Mouse (Mus musculus) left cerebral cortex, adult 18-20 months (tissue): ENCODE measurements around the gene Nuak1. TPM values are rescaled to one million over a fixed set of nuclear protein-coding genes. Genes with fewer than 3 reads are reported as not detected.

Experiments used
- DNase-seq, 2 experiments: peaks; one replicate each; pipeline ENCODE4 v3.0.0; 2021 to 2022; ENCODE audit warnings: low spot score in 2 of 2, mixed read lengths in 1 of 2
- total RNA-seq, 2 experiments: library from RNA; stranded (reverse); gene quantifications; 2 replicates each; pipeline ENCODE4 v1.2.3; 2021

Gene Nuak1
- total RNA-seq, 2 experiments from 2014 or later: 87.8 to 89.7 TPM

DNA sequence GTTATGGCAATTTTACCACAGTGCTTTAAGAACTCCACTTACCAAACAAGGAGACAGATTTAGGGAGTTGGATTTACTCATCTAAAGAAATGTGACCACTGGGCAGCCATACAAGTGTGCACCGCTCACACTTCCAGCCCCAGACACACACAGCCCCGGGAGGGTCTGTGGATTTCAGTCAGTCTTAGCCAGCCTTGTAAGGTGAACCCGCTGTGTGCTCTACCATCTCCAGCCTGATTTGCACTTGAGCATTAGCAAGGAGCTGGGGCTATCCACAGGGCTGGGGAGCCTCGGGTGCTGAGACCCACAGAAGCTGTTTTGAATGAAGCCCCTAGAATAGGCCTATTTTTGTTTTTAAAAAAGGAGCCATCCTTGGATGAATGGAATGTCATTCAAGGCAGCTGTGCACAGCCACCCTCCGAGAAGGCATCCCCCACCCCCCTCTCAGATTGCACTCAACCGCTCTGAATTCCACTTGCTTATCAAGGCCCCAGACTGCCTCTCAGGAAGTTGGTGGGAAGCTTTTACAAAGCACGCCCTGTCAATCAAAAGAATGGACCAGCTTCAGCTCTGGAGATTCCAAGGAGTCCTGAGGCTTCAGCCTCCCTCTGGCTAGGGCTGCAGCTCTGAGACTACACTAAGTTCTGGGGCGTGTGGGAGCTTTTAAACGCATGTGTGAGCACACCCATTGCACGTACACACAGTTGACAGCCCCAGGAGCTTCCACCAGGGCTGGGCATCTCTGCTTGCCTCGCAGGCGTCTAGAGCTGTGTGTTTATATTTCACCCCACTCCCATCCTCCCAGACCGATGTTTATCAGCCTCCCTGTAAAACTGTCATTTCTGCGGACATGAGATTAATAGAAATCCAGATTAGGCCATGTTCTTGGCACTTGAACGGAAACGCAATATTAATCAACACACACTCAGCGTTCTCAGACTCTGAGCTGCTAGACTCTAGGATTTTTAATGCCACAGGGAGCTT is 57.2 kb downstream of the Nuak1 start:
- no peak for DNase-seq

DNA sequence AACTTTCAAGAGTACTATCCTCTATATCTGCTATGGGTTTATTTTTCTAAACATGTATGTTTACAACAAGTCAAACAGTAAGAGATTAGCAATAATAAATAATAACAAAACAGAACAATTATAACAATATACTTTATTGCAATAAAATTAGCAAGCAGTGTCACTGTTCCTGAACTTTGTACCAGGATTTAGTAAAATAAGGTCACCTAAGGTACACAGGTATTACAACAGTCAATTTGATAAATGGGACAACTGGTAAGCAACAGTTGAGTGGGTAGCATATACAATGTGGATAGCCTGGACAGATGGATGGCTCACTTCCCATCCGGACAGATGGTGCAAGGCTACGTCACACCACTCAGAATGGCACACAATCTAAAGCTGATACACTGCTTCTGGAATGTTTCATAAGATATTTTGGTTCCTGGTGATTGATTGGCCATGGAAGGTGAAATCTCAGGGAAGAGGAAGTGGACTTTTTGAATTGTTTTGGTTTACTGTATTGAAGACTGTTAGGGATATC is 59.1 kb downstream of the Nuak1 start:
- peak in 1 of 2 experiments; percentile 54 for DNase-seq

DNA sequence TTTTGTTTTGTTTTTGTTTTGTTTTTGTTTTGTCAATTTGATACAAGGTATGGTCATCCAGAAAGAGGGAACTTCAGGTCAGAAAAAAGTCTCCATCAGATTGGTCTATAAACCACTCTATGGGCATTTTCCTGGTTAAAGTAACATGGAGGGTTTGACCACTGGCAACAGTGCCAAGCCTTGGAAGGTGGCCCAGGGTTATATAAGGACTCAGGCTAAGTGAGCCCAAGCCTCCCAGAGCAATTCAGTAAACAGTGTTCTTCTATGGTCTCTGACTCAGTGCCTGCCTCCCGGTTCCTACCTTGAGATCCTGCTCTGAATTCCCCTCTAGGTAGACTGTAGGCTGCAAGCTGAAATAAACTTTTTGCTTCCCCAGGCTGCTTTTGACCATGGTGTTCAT is 61.0 kb downstream of the Nuak1 start:
- no peak for DNase-seq

GRCm38 (mm10) chr10:84377956-84378355 is 62.4 kb downstream of the Nuak1 start:
- DNase-seq: no peak

DNA sequence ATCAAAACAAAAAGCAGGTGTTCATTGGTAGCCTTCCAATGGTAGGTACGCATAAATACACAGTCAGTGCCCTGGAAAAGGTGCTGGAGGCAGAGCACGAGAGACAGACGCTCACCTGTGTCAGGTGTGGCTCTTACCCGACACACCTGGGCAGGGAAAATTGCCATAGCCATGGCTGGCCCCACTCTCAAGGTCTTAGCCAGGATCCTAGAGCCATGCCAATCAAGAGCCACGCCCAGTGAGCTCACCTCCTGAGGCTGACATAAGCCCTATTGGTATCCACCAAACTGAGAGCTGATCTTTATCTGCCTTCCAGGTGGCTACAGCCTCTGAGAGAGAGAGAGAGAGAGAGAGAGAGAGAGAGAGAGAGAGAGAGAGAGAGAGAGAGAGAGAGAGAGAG is 64.1 kb downstream of the Nuak1 start:
- DNase-seq: no peak

GRCm38 (mm10) chr10:84374996-84375395 is 65.4 kb downstream of the Nuak1 start:
- DNase-seq: no peak

GRCm38 (mm10) chr10:84373476-84373875 is 66.9 kb downstream of the Nuak1 start:
- DNase-seq: no peak

DNA sequence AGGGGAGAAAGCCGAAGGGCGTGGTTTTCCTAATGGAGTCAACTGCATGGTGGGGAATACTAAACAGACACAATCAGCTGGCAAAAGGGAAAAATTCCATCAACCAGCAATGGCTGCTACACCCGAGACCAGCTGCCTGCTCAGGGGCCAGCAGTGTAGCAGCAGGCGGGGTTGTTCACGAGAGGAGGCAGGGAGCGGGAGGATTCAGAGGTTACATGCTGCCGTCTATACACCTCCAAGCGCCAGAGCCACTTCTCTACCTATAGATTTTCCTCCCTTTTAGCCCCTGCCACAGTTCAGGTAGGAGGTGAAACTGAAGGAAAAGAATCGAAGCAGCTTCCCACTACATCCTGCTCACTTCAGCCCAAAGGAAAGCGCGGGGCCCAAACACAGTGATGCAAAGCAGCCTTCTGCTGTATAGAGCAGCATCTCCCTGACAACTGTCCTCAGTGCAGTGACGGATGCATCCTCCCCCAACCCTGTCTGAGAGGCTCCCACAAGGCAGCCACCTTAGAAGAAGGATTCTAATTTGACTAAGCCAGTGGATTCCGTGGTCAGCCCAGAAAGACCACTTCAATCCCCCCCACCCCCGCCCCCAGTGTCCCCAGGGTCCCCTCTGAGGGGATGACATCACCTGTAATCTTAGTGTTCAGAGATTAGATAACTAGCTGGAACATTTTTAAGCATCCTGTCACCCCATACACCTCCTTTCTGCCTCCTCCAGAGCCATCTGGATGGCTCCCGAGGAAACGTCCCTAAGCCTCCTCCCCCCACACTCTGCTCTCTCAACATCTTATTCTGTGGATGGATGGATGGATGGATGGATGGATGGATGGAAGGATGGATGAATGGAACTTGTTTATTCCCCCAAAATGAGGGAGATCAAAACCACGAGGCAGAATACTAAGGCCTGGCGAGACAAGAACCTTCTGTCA is 68.0 kb downstream of the Nuak1 start:
- peak; percentile 68 to 82 for DNase-seq

DNA sequence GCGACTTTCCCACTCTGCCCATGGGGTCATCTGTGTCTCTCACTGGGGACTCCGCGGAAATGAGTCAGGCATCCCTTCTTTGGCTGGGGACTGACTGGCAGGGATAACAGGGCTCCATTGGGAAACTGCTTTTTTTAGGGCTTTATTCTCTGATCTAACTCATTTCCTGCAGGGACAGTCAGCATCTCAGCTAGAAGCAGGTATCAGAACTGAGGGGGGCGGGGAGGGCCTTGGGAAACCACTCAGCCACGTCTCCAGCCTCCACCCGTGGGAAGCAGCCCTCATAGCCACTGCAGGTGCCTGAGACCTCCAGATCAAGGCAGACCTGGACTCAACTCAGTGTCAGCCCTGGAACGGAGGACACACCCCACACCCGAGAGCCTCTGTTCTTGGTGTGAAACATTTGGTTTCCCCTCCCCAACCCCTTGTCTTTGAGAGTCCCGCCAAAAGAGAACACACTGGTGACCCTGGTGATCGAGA is 68.7 kb downstream of the Nuak1 start:
- DNase-seq: no peak

GRCm38 (mm10) chr10:84371230-84371629 is 69.2 kb downstream of the Nuak1 start:
- DNase-seq: no peak

- DNase-seq: no peak
These were observed 70.6 kb downstream of the Nuak1 start for GRCm38 (mm10) chr10:84369646-84370314.

DNA sequence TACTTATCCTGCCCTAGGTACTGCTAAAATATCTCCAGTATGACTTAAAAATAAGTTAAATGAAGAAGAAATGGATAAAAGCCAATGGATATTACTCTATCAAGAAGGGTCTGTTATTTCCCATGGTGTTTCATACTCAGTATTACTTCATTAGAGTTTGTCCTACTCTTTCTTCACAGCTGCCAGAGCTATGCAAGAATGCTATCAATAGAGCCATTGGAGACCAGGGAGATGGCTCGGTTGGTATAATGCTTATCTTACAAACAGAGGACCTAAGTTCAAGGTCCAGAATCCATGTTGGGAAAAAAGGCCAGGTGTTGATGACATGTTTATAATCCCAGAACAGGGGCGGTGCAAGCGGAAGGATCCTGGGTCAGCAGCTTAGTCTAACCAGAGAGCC is 72.2 kb downstream of the Nuak1 start:
- DNase-seq: no peak

DNA sequence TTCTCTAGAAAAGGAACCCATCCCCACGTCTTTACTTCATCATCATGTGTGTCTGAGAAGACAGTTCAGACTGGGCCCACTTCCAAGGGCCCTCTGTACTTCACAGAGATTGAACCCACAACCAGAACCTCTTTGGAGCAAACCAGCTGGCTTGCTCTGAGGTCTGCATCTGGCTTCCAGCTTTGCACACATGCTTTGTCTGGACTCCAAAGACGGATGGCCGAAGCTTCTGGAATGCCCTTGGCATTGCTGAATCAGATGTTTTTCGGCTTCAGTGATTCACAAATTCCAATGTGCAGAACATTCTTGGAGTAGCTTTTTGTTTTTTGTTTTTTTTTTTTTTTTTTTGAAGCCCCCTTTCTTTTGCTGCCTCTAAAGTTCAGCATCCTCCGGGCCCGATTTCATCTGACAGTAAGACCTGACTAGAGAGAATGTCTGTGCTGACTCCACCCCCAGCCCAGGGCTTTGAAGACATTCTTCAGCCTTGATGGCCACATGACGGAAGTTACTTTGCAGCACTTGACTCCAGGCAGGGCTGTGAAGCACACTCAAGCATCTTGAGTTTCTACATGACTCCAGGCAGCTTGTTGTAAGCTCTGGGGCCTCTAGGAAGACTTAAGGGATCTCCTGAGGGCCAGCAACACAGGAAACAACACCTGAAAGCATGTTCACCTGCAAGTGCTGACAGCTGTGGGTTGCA is 75.1 kb downstream of the Nuak1 start:
- no peak for DNase-seq

DNA sequence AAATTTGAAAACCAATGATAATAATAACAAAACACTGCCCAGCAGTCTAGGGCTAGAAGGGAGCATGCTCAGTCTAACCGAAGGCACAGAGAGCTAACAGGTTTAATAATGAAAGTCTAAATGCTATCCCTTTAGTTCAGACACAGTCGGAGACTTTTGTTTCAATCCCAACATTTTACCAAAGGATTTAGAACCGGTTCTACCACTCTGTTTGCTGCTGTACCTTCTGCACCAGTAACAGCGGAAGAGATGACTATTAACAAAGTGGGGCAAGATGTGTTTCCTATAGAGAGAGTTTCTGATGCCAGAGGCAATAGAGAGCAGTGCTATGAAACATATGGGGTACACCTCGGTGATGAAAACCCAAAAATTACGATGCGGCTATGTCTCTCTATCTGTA is 76.6 kb downstream of the Nuak1 start:
- DNase-seq: no peak

DNA sequence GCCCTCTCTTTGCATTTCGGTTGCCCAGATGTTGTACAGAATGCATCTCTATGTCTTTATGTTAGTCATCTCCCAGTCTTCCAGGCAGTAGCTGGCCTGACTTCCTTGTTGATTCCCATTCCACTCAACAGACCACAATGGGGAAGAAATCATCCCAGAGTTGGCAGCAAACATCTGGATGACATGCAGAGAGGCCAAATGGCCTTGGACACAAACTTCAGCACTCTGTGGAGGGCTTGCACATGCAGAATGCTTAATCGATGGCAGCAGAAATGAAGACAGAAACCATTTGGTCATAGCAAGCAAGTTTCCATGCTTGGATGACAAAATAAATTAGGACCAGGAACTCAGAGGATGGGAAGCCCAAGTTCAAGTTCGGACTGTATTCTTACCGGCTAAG is 79.4 kb downstream of the Nuak1 start:
- no peak for DNase-seq

DNA sequence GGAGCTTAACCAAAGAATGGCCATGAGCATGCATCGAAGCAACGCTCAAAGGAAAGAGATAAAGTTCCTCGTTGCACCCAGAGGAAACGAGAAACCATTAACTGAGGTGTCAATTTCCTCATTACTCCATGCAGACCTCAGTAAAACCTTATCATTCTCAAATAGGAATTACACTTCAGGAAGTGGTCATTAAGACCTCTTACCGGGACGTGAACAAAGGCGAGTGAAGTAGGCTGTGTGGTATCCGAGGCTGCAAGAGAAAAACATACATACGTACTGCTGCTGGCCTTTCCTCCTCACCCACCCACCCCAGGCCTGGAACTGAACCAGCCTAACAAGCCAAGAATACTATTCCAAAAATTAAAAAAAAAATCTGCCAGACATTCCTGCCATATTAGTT is 80.0 kb downstream of the Nuak1 start:
- DNase-seq: no peak

DNA sequence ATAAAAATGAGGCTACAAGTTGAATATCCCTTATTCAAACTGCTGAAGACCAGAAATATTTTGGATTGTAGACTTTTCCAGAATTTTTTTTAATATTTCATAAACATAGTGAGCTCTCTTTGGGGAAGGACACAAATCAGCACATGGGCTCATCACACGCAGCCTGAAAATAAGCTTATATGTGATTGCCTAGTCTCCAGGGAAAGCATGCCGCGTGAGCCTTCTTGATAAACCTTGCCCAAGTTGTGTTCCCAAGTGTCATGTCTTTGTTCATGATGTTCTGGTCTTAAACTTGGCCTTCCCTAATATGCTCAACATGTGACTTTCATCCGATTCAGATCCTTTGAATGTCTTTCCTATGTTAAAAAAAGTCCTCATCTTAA is 81.7 kb downstream of the Nuak1 start:
- no peak for DNase-seq

GRCm38 (mm10) chr10:84357997-84358737 is 82.2 kb downstream of the Nuak1 start:
- peak; percentile 82 to 91 for DNase-seq

DNA sequence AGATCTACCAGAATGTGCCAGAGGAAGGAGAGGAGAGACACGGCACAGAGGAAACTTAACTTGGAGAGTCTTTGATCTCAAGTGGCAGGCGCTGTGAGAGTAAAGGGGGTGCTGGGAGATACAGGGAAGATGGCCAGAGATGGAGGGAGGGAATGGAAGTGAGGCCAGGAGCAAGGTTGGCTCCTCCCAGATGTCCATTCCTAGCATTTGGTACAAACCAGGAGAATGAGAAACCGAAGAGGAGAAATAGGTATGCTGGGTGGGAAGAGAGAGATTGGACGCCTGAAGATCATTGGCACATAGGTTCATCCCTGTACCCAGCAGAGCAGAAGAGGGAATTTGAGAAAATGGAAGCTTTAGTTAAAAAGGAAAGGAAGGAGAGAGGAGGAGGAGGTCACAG is 82.8 kb downstream of the Nuak1 start:
- DNase-seq: no peak

- peak; percentile 61 to 63 for DNase-seq
These were observed 86.1 kb downstream of the Nuak1 start for GRCm38 (mm10) chr10:84354323-84354722.
